ENCODE assay signal across 17 mouse cellular contexts in the genomic region with DNA sequence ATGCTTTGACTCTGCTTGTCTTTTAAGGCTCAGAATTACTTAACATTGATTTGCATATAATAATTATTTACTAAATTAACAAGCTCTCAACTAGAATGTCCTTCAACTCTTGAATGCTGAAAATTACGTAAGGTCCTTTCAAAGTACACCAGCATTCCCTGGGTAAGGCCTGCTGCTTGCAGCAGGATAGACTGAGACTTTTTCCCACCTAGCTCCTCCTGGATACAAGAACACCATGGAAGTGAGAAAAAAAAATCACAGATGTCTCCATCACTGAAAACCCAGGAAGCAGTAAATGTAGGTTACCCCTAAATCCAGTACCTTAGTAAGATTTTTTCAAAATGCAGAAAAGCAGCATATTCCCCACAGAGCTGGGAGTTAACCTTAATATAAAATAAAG.
"Had no signal": no experiment of that assay in that cellular context is flagged by ENCODE, and none has a peak within 500 bp of the region (broad histone marks: within the 10 kb centered on the region; RNA-seq: fewer than 3 reads in every experiment).

No protein-coding gene starts in this region.

- H3K36me3 ChIP-seq: liver, embryonic 13.5 days; neural tube, embryonic 15.5 days had no signal

- ATAC-seq: intestine, embryonic 16.5 days had no signal

- DNase-seq: layer of hippocampus, adult 9-11 months; liver, embryonic 13.5 days; lung, adult 2 months; lung, postnatal 14 days; lung, postnatal 4 days; right cerebral cortex, postnatal 14 days; right cerebral cortex, postnatal 4 days; thymus, adult 2 months; thymus, postnatal 14 days; thymus, postnatal 4 days had no signal

- H3K27me3 ChIP-seq: liver, embryonic 13.5 days; neural tube, embryonic 15.5 days had no signal

- H3K4me3 ChIP-seq: layer of hippocampus, adult 2 months; left cerebral cortex, adult 2 months; liver, embryonic 13.5 days; myocyte; neural tube, embryonic 15.5 days had no signal

- H3K4me2 ChIP-seq: liver, embryonic 13.5 days; midbrain, embryonic 11.5 days; neural tube, embryonic 15.5 days had no signal

- H3K4me1 ChIP-seq: liver, embryonic 13.5 days had no signal

- H3K9me3 ChIP-seq: neural tube, embryonic 15.5 days had no signal

- H3K9ac ChIP-seq: liver, embryonic 13.5 days; neural tube, embryonic 15.5 days had no signal

- H3K27ac ChIP-seq: layer of hippocampus, adult 2 months; left cerebral cortex, adult 2 months; liver, embryonic 13.5 days; neural tube, embryonic 15.5 days; stomach, postnatal 0 days had no signal
